Mouse (Mus musculus) midbrain, embryonic 11.5 days (tissue): ENCODE results near the gene Zfp932. TPM values are rescaled to one million over a fixed set of nuclear protein-coding genes. Genes with fewer than 3 reads are reported as not detected.

Source experiments
- polyA plus RNA-seq: library from polyadenylated mRNA; unstranded; fragments of >200 nt; fragmentation: Nextera tagmentation; extraction: Ambion mirVana; gene quantifications from 2 replicates; pipeline ENCODE4 v1.2.1, GENCODE M21; 2014

Zfp932 gene
- polyA plus RNA-seq, 1 experiment from 2014 or later: 21.6 TPM

Other genes starting within 250 kb of the Zfp932 start
- gene 4930522L14Rik, start 244.6 kb upstream of the Zfp932 start, polyA plus RNA-seq: 7.5 and 10.8 TPM in 2 replicates
- gene Gm15446, start 73.1 kb upstream of the Zfp932 start, polyA plus RNA-seq: 0.45 and 0.62 TPM in 2 replicates
- gene Gm17655, start 76.0 kb downstream of the Zfp932 start, polyA plus RNA-seq: 5.2 and 8.2 TPM in 2 replicates
- 0.46 and 0.74 TPM in 2 replicates for gene Gm35315, start 97.9 kb downstream of the Zfp932 start, polyA plus RNA-seq
- 0.28 and 0.41 TPM in 2 replicates for gene Plcxd1, start 103.4 kb downstream of the Zfp932 start, polyA plus RNA-seq
- 23.9 and 24.7 TPM in 2 replicates for gene Gtpbp6, start 111.7 kb downstream of the Zfp932 start, polyA plus RNA-seq
- gene Zfp605, start 113.6 kb downstream of the Zfp932 start, polyA plus RNA-seq: 5.8 and 6.4 TPM in 2 replicates
- gene Chfr, start 139.3 kb downstream of the Zfp932 start, polyA plus RNA-seq: 74.2 and 84.5 TPM in 2 replicates
- gene Golga3, start 180.2 kb downstream of the Zfp932 start, polyA plus RNA-seq: 17.9 and 19.7 TPM in 2 replicates
- 37.5 and 43.7 TPM in 2 replicates for gene Ankle2, start 234.5 kb downstream of the Zfp932 start, polyA plus RNA-seq